Mouse (Mus musculus): ENCODE measurements at regions not wholly inside any gene's neighbourhood (a gene's known extent, or its start where the extent isn't known, plus 50 kb on each side); places are given as distances from the start of the nearest gene placed in this dataset.
A peak's percentile ranks its signal among the peaks of the same experiment; 100 is the strongest.

DNA sequence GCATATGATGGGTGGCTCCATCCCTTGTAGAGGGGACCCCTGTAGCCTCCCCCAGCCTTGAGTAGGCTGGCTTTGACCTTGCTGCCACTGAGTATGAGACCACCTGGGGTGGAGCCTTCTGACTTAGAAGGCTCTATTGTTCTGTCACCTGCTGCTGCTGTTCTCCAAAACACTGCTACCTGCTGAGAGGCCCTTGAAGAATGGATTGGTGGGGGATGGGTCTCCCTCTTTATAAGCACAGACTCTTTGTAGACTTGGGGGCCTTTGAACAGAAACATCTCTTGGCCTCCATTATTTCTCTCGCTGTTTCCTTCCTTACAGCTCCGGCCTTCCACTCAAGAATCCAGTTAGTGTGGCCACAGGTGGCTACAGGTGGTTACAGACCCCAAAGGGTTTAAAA, 576.1 kb upstream of the 4930452B06Rik start:
- Histone ChIP-seq H3K36me3 (ENCODE audit: control insufficient read depth, insufficient read depth, low read length) (no peaks in the 10 kb centered on the region), H3K27me3 (replicated peaks; ENCODE audit: control insufficient read depth, insufficient read depth, low read length) (no peaks in the 10 kb centered on the region), H3K9me3 (ENCODE audit: control insufficient read depth, low read length) (no peaks in the 10 kb centered on the region), H3K4me3 (ENCODE audit: low read length) (no peak overlapping the region), H3K4me2 (ENCODE audit: low read length) (no peak overlapping the region), H3K4me1 (ENCODE audit: control insufficient read depth, insufficient read depth, low read depth, low read length) (no peaks in the 10 kb centered on the region), H3K27ac (ENCODE audit: low read depth, low read length) (no peak overlapping the region), H3K9ac (ENCODE audit: low read depth, low read length) (no peak overlapping the region)
- no peak for ATAC-seq
- 26% methylated on average over 2 of the region's 2 CpGs for WGBS

DNA sequence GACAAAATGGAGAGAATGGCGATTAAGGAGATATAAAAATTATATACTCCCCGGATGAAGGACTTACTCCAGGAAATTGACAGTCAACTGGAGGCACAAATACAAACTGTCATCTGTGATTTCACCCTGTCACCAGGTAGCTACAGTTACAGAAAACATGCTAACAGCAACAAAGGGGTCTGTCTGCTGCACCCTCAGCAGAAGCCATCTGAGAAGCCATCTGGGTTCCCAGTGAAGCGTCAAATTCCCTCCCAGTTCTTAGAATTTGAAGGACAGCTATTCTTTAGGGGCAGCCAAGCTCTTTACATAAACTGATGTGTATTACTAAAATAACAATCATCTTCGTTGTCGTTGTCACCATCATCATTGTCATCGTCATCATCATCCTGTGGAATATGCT, 561.6 kb upstream of the 4930452B06Rik start:
- Histone ChIP-seq H3K4me2 (ENCODE audit: low read length) (no peak overlapping the region), H3K9me3 (ENCODE audit: control insufficient read depth, low read length) (no peaks in the 10 kb centered on the region), H3K36me3 (ENCODE audit: control insufficient read depth, insufficient read depth, low read length) (no peaks in the 10 kb centered on the region), H3K4me1 (ENCODE audit: control insufficient read depth, insufficient read depth, low read depth, low read length) (no peaks in the 10 kb centered on the region), H3K9ac (ENCODE audit: low read depth, low read length) (no peak overlapping the region), H3K4me3 (ENCODE audit: low read length) (no peak overlapping the region), H3K27me3 (replicated peaks; ENCODE audit: control insufficient read depth, insufficient read depth, low read length) (no peaks in the 10 kb centered on the region), H3K27ac (ENCODE audit: low read depth, low read length) (no peak overlapping the region)
- no peak for ATAC-seq
- 71% methylated on average over 6 of the region's 6 CpGs for WGBS

DNA sequence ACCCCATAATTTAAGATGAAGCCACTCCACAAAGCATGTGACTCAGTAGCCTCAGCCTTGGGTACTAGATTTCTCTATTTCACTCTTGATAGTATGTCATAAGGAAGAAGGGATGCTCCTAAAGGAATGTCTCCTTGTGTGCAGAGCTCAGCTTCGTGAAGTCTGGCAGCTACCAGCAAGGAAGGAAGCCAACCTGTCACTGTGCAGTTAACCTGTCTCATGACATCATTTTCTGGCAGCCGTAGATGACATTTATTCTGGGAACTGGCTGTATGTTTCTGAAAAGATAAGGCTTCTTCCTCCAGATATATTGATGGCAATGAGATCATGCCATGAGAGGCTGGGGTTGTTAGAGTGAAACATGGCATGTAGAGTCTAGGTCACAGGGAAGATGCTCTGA, 534.2 kb upstream of the 4930452B06Rik start:
- Histone ChIP-seq H3K27ac (ENCODE audit: low read depth, low read length) (no peak overlapping the region), H3K4me1 (ENCODE audit: control insufficient read depth, insufficient read depth, low read depth, low read length) (no peaks in the 10 kb centered on the region), H3K4me2 (ENCODE audit: low read length) (no peak overlapping the region), H3K27me3 (replicated peaks; ENCODE audit: control insufficient read depth, insufficient read depth, low read length) (no peaks in the 10 kb centered on the region), H3K4me3 (ENCODE audit: low read length) (no peak overlapping the region), H3K9ac (ENCODE audit: low read depth, low read length) (no peak overlapping the region), H3K36me3 (ENCODE audit: control insufficient read depth, insufficient read depth, low read length) (no peaks in the 10 kb centered on the region), H3K9me3 (ENCODE audit: control insufficient read depth, low read length) (no peaks in the 10 kb centered on the region)
- WGBS: 86% methylated on average over 2 of the region's 2 CpGs
- ATAC-seq: no peak

DNA sequence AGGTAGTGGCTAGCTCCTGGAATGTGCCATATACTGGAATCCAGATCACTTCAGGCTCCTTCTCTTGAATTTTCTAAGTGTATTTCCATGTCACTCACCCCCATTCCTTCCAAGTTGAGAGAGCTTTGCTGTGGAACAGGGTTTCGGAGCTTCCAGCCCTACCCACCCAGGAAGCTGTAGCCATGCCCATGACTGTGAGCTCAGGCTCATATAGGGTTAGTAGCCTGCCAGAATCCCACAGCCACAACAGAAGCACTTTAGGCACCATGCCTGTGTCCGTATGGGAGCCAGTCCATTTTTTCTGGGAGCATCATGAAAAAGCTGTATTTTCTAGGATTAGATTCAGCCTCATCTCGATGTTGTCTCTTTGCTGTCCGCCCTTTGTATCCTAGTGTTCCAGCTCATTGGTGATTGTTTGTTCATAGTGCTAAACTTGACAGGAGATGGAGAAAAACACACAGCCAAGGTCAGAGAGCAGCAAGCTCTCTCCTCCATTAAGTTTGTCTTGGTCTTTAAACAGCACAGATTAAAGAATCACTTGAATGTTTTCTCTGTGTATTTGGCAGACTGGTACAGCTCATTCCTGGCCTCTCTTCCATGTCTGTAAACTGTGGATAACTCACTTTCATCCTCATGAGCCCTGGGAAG, 526.2 kb upstream of the 4930452B06Rik start:
- Histone ChIP-seq H3K4me3 (ENCODE audit: low read length) (no peak overlapping the region), H3K9me3 (ENCODE audit: control insufficient read depth, low read length) (no peaks in the 10 kb centered on the region), H3K27ac (ENCODE audit: low read depth, low read length) (no peak overlapping the region), H3K27me3 (replicated peaks; ENCODE audit: control insufficient read depth, insufficient read depth, low read length) (no peaks in the 10 kb centered on the region), H3K4me2 (ENCODE audit: low read length) (no peak overlapping the region), H3K9ac (ENCODE audit: low read depth, low read length) (no peak overlapping the region), H3K36me3 (ENCODE audit: control insufficient read depth, insufficient read depth, low read length) (no peaks in the 10 kb centered on the region), H3K4me1 (ENCODE audit: control insufficient read depth, insufficient read depth, low read depth, low read length) (no peaks in the 10 kb centered on the region)
- 69% methylated on average over 4 of the region's 4 CpGs for WGBS
- peak; percentile 56; the same call in 1 of the 2 replicates for ATAC-seq

DNA sequence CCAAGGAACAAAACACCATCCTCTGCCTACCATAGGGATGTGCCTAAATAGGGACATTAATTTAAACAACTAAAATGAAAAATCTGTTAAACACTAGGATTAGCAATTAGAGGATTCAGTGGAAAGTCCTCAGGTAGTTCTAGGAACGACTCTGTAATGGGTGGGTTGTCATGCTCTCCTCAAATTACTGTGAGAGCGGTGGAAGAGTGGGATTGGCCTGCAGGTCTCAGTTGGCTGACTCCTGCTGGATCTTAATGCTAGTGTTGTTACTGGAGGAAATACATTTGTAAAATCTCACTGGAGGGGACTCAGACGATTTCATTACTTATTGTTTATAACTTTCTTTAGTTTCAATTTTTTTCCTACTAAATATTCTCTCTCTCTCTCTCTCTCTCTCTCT, 525.6 kb upstream of the 4930452B06Rik start:
- no peak overlapping the region for H3K9ac ChIP-seq (ENCODE audit: low read depth, low read length)
- no peak overlapping the region for H3K4me3 ChIP-seq (ENCODE audit: low read length)
- H3K27me3 ChIP-seq (replicated peaks; ENCODE audit: control insufficient read depth, insufficient read depth, low read length): no peaks in the 10 kb centered on the region
- no peaks in the 10 kb centered on the region for H3K4me1 ChIP-seq (ENCODE audit: control insufficient read depth, insufficient read depth, low read depth, low read length)
- 81% methylated on average over 3 of the region's 3 CpGs for WGBS
- H3K4me2 ChIP-seq (ENCODE audit: low read length): no peak overlapping the region
- H3K27ac ChIP-seq (ENCODE audit: low read depth, low read length): no peak overlapping the region
- H3K9me3 ChIP-seq (ENCODE audit: control insufficient read depth, low read length): no peaks in the 10 kb centered on the region
- H3K36me3 ChIP-seq (ENCODE audit: control insufficient read depth, insufficient read depth, low read length): no peaks in the 10 kb centered on the region
- ATAC-seq: no peak

DNA sequence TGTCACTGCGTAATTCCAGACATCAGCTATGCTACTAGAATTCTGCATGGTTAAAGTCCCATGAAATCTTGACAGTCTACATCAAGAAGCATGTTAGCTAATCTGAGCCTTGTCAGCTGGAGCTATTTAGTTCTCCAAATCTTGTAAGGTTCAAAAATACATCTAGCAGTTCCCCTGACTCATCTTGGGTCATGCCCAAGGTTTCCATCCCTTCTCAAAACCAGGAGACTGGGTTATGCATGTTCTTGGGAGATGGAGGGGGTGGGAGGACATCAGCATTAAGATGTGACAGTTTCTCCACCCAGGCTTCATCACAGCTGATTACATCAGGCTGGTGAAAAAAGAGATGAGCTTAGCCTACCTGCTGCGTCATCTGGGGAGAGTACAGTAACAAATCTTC, 495.3 kb upstream of the 4930452B06Rik start:
- no peaks in the 10 kb centered on the region for H3K9me3 ChIP-seq (ENCODE audit: control insufficient read depth, low read length)
- no peak overlapping the region for H3K4me3 ChIP-seq (ENCODE audit: low read length)
- WGBS: 96% methylated on average over 2 of the region's 2 CpGs
- H3K27ac ChIP-seq (ENCODE audit: low read depth, low read length): no peak overlapping the region
- H3K36me3 ChIP-seq (ENCODE audit: control insufficient read depth, insufficient read depth, low read length): no peaks in the 10 kb centered on the region
- no peak overlapping the region for H3K9ac ChIP-seq (ENCODE audit: low read depth, low read length)
- no peak overlapping the region for H3K4me2 ChIP-seq (ENCODE audit: low read length)
- H3K4me1 ChIP-seq (ENCODE audit: control insufficient read depth, insufficient read depth, low read depth, low read length): no peaks in the 10 kb centered on the region
- no peaks in the 10 kb centered on the region for H3K27me3 ChIP-seq (replicated peaks; ENCODE audit: control insufficient read depth, insufficient read depth, low read length)
- ATAC-seq: no peak

DNA sequence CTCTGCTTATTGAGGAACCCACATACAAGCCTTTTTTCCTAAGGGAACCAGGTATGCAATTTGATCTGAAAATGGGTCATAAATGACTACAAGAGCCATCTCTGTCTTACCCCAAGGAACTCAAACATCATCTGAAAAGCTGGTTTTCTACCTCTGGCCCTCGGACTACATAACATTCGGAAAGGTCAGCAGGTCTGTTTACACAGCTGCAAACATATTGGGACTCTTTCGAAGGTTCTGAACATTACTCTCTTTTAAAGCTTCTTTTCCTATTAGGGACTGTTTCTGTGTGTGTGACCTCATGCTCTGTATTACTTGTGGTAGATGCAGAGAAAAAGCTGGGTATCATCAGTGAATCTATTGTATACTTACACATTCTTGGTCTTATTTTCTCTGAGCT, 491.9 kb upstream of the 4930452B06Rik start:
- H3K9ac ChIP-seq (ENCODE audit: low read depth, low read length): no peak overlapping the region
- H3K36me3 ChIP-seq (ENCODE audit: control insufficient read depth, insufficient read depth, low read length): no peaks in the 10 kb centered on the region
- no peaks in the 10 kb centered on the region for H3K27me3 ChIP-seq (replicated peaks; ENCODE audit: control insufficient read depth, insufficient read depth, low read length)
- ATAC-seq: no peak
- H3K4me1 ChIP-seq (ENCODE audit: control insufficient read depth, insufficient read depth, low read depth, low read length): no peaks in the 10 kb centered on the region
- no peaks in the 10 kb centered on the region for H3K9me3 ChIP-seq (ENCODE audit: control insufficient read depth, low read length)
- no peak overlapping the region for H3K4me2 ChIP-seq (ENCODE audit: low read length)
- no peak overlapping the region for H3K4me3 ChIP-seq (ENCODE audit: low read length)
- WGBS: 71% methylated on average over 3 of the region's 3 CpGs
- H3K27ac ChIP-seq (ENCODE audit: low read depth, low read length): no peak overlapping the region

DNA sequence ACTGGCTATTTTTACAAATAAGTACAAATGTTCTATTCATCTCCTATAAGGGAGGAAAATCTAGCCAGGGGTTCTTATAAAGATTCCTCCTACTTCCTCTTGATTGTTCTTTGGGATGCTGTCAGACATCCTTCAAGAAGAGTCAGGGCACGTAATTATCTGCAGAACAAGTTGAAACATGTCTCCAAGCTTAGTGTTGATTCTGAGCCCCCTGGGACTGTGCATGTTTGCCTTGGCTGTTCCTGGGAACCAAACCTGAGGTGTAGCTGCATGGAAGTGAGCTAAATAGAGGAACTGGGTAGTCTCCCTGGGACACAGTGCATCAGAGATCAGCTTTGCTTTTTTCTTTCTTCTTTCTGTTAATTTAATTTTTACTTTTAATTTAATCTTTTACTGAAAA, 484.8 kb upstream of the 4930452B06Rik start:
- 43% methylated on average over 1 of the region's 1 CpGs for WGBS
- H3K9me3 ChIP-seq (ENCODE audit: control insufficient read depth, low read length): no peaks in the 10 kb centered on the region
- H3K4me3 ChIP-seq (ENCODE audit: low read length): no peak overlapping the region
- H3K4me1 ChIP-seq (ENCODE audit: control insufficient read depth, insufficient read depth, low read depth, low read length): no peaks in the 10 kb centered on the region
- H3K27me3 ChIP-seq (replicated peaks; ENCODE audit: control insufficient read depth, insufficient read depth, low read length): no peaks in the 10 kb centered on the region
- H3K4me2 ChIP-seq (ENCODE audit: low read length): no peak overlapping the region
- H3K27ac ChIP-seq (ENCODE audit: low read depth, low read length): no peak overlapping the region
- no peak overlapping the region for H3K9ac ChIP-seq (ENCODE audit: low read depth, low read length)
- H3K36me3 ChIP-seq (ENCODE audit: control insufficient read depth, insufficient read depth, low read length): no peaks in the 10 kb centered on the region
- ATAC-seq: no peak

DNA sequence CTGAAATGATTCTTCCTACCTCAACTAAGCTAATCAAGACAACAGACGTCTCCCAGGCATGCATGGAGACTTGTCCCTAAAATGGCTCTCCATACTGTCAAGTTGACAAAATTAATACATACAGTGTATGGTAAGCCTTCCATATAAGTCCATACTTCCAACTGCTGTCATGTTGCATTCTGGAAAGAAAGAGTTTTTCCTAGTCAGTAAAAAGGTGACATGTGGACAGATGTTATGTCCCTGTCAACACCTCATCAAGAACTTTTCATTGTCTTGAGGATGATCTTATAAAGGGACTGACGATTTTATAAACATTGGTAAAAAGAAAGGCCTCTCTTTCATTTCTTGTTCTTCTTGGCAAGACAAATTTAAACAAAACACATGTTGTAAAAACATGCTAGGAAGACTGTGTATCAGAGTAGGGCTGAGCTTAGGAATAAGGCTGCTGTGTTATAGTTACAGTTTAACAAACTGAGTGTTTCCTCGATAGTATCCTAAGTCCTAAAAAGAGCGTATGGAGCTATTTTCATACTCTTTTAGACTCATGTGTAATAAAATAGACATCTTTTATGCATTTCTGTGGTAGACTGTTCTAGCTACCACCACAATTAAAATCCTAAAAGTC, 480.7 kb upstream of the 4930452B06Rik start:
- Histone ChIP-seq H3K27ac (ENCODE audit: low read depth, low read length) (no peak overlapping the region), H3K9ac (ENCODE audit: low read depth, low read length) (no peak overlapping the region), H3K4me1 (ENCODE audit: control insufficient read depth, insufficient read depth, low read depth, low read length) (no peaks in the 10 kb centered on the region), H3K36me3 (ENCODE audit: control insufficient read depth, insufficient read depth, low read length) (no peaks in the 10 kb centered on the region), H3K27me3 (replicated peaks; ENCODE audit: control insufficient read depth, insufficient read depth, low read length) (no peaks in the 10 kb centered on the region), H3K9me3 (ENCODE audit: control insufficient read depth, low read length) (no peaks in the 10 kb centered on the region), H3K4me3 (ENCODE audit: low read length) (no peak overlapping the region), H3K4me2 (ENCODE audit: low read length) (no peak overlapping the region)
- WGBS: 85% methylated on average over 4 of the region's 4 CpGs
- no peak for ATAC-seq

Measured in hindbrain, embryonic 16.5 days (tissue).